Mouse (Mus musculus) cortical plate, adult 2 months (tissue): ENCODE data around the gene Sema5a. TPM values are rescaled to one million over a fixed set of nuclear protein-coding genes. Genes with fewer than 3 reads are reported as not detected.

Experiments
- H3K27ac ChIP-seq: fragments of 200-500 bp; 2 replicates; pipeline ENCODE4 v1.5.1; 2012; ENCODE audit warnings: low read length, control low read depth, inconsistent platforms; ENCODE audit not compliant: insufficient read depth
- H3K4me1 ChIP-seq: fragments of 200-500 bp; 2 replicates; pipeline ENCODE4 v1.6.1; 2011; ENCODE audit warnings: low read length; ENCODE audit not compliant: control insufficient read depth, insufficient read depth
- H3K4me3 ChIP-seq: fragments of 200-500 bp; 2 replicates; pipeline ENCODE4 v1.5.1; 2011; ENCODE audit warnings: mild to moderate bottlenecking, low read length, control low read depth; ENCODE audit not compliant: insufficient read depth
- CTCF ChIP-seq: fragments of 200-500 bp; IDR thresholded peaks from 2 replicates; pipeline ENCODE4 v1.5.1; 2011; ENCODE audit warnings: mild to moderate bottlenecking, control low read depth, low read length; ENCODE audit not compliant: insufficient read depth; ENCODE audit errors: extremely low read depth
- POLR2A ChIP-seq: fragments of 200-500 bp; IDR thresholded peaks from 2 replicates; pipeline ENCODE4 v1.6.1; 2011; ENCODE audit warnings: mild to moderate bottlenecking, low read length, control low read depth; ENCODE audit not compliant: insufficient read depth; ENCODE audit errors: extremely low read depth
- polyA plus RNA-seq: library from polyadenylated mRNA; depleted of rRNA; stranded (reverse); fragments of >200 nt; gene quantifications from 2 replicates; pipeline ENCODE4 v1.2.3, GENCODE M21; 2012

The Sema5a gene
- polyA plus RNA-seq, 1 experiment = 7.8 TPM

GRCm38 (mm10) chr15:32619199-32619598 lies 374.6 kb downstream of the Sema5a start:
- no peaks in the 10 kb centered on the region for H3K4me1 ChIP-seq
- H3K4me3 ChIP-seq = no peak overlapping the region
- H3K27ac ChIP-seq = no peak overlapping the region
- TF ChIP-seq POLR2A = no peak

- TF ChIP-seq CTCF = no peak
- TF ChIP-seq POLR2A = no peak
- no peak overlapping the region for H3K4me3 ChIP-seq
Observed at GRCm38 (mm10) chr15:32623037-32623739, 378.6 kb downstream of the Sema5a start.

GRCm38 (mm10) chr15:32624106-32624505 lies 379.5 kb downstream of the Sema5a start:
- Histone ChIP-seq H3K4me1 (no peaks in the 10 kb centered on the region), H3K27ac (no peak overlapping the region), H3K4me3 (no peak overlapping the region)
- TF ChIP-seq CTCF (no peak), POLR2A (no peak)

More at GRCm38 (mm10) chr15:32623037-32623739, 378.6 kb downstream of the Sema5a start:
- no peak overlapping the region for H3K27ac ChIP-seq
- no peaks in the 10 kb centered on the region for H3K4me1 ChIP-seq

- no peak overlapping the region for H3K27ac ChIP-seq
Observed at GRCm38 (mm10) chr15:32626031-32626430, 381.4 kb downstream of the Sema5a start.

GRCm38 (mm10) chr15:32633713-32634112 lies 389.1 kb downstream of the Sema5a start:
- no peak overlapping the region for H3K27ac ChIP-seq
- no peak overlapping the region for H3K4me3 ChIP-seq
- TF ChIP-seq POLR2A (no peak), CTCF (no peak)
- H3K4me1 ChIP-seq = no peaks in the 10 kb centered on the region

More at GRCm38 (mm10) chr15:32626031-32626430, 381.4 kb downstream of the Sema5a start:
- Histone ChIP-seq H3K4me1 (no peaks in the 10 kb centered on the region), H3K4me3 (no peak overlapping the region)
- TF ChIP-seq POLR2A (no peak), CTCF (no peak)

- TF ChIP-seq CTCF = no peak
- TF ChIP-seq POLR2A = no peak
- Histone ChIP-seq H3K27ac (no peak overlapping the region), H3K4me1 (no peaks in the 10 kb centered on the region), H3K4me3 (no peak overlapping the region)
Observed at GRCm38 (mm10) chr15:32637879-32638278, 393.3 kb downstream of the Sema5a start.

GRCm38 (mm10) chr15:32647061-32647687 lies 402.6 kb downstream of the Sema5a start:
- H3K27ac ChIP-seq = no peak overlapping the region
- no peak overlapping the region for H3K4me3 ChIP-seq
- H3K4me1 ChIP-seq = no peaks in the 10 kb centered on the region
- TF ChIP-seq CTCF (no peak), POLR2A (no peak)

GRCm38 (mm10) chr15:32654046-32654445 lies 409.4 kb downstream of the Sema5a start:
- no peak for TF ChIP-seq POLR2A
- TF ChIP-seq CTCF = no peak
- no peak overlapping the region for H3K27ac ChIP-seq
- H3K4me3 ChIP-seq = no peak overlapping the region
- no peaks in the 10 kb centered on the region for H3K4me1 ChIP-seq

GRCm38 (mm10) chr15:32656017-32656416 lies 411.4 kb downstream of the Sema5a start:
- no peak overlapping the region for H3K4me3 ChIP-seq
- H3K27ac ChIP-seq = no peak overlapping the region
- TF ChIP-seq POLR2A (no peak), CTCF (no peak)
- H3K4me1 ChIP-seq = no peaks in the 10 kb centered on the region

GRCm38 (mm10) chr15:32676446-32676845 lies 431.8 kb downstream of the Sema5a start:
- Histone ChIP-seq H3K4me3 (no peak overlapping the region), H3K4me1 (no peaks in the 10 kb centered on the region), H3K27ac (no peak overlapping the region)
- no peak for TF ChIP-seq CTCF
- TF ChIP-seq POLR2A = no peak

GRCm38 (mm10) chr15:32685152-32685551 lies 440.5 kb downstream of the Sema5a start:
- no peak overlapping the region for H3K4me3 ChIP-seq
- no peak overlapping the region for H3K27ac ChIP-seq
- no peak for TF ChIP-seq CTCF
- TF ChIP-seq POLR2A = no peak
- H3K4me1 ChIP-seq = no peaks in the 10 kb centered on the region
